Mouse (Mus musculus) kidney, embryonic 15.5 days (tissue): ENCODE results near the gene Csmd2. TPM values are rescaled to one million over a fixed set of nuclear protein-coding genes. Genes with fewer than 3 reads are reported as not detected.
"Not testable (repeated sequence)": the region's sequence is repeated elsewhere in the genome, so short reads cannot be mapped to it uniquely, and the experiment has no call there.

Experiments used
- ATAC-seq: fragments of 200-750 bp; cut with Nextera tagmentation; replicated peaks from 2 replicates; pipeline ENCODE4 v1.8.0; 2017; ENCODE audit warnings: moderate TSS enrichment; ENCODE audit not compliant: low FRiP score
- H3K27ac ChIP-seq: fragments of 300-500 bp; sonication (generic); 2 replicates; pipeline ENCODE4 v1.5.1; 2015; ENCODE audit warnings: mild to moderate bottlenecking, inconsistent platforms
- H3K27me3 ChIP-seq: fragments of 300-500 bp; sonication (generic); 2 replicates; pipeline ENCODE4 v1.6.1; 2015; ENCODE audit warnings: inconsistent platforms
- H3K36me3 ChIP-seq: fragments of 300-500 bp; sonication (generic); 2 replicates; pipeline ENCODE4 v1.6.1; 2015; ENCODE audit warnings: inconsistent platforms
- H3K4me1 ChIP-seq: fragments of 300-500 bp; sonication (generic); 2 replicates; pipeline ENCODE4 v1.6.1; 2015; ENCODE audit warnings: inconsistent platforms
- H3K4me2 ChIP-seq: fragments of 300-500 bp; sonication (generic); 2 replicates; pipeline ENCODE4 v1.6.1; 2015; ENCODE audit warnings: moderate library complexity, mild to moderate bottlenecking, inconsistent platforms
- H3K4me3 ChIP-seq: fragments of 300-500 bp; sonication (generic); replicated peaks from 2 replicates; pipeline ENCODE4 v1.5.1; 2015; ENCODE audit warnings: mild to moderate bottlenecking, inconsistent platforms
- H3K9ac ChIP-seq: fragments of 300-500 bp; sonication (generic); 2 replicates; pipeline ENCODE4 v1.6.1; 2015; ENCODE audit warnings: mild to moderate bottlenecking, inconsistent platforms
- H3K9me3 ChIP-seq: fragments of 300-500 bp; sonication (generic); replicated peaks from 2 replicates; pipeline ENCODE4 v1.6.1; 2016; ENCODE audit warnings: inconsistent platforms
- WGBS: fragments of 180-500 bp; shearing (Covaris S2); methylation state at CpG from one replicate; pipeline ENCODE4 v1.1.7; 2015; ENCODE audit warnings: mixed read lengths; 5-methylcytosine and 5-hydroxymethylcytosine counted together
- polyA plus RNA-seq: library from polyadenylated mRNA; unstranded; fragments of >200 nt; fragmentation: Nextera tagmentation; extraction: Ambion mirVana; gene quantifications from 2 replicates; pipeline ENCODE4 v1.2.1, GENCODE M21; 2015

Csmd2 gene
- polyA plus RNA-seq, 1 experiment from 2014 or later: 0.23 TPM

- not testable (repeated sequence) for H3K4me1 ChIP-seq, H3K36me3 ChIP-seq, H3K9ac ChIP-seq, H3K27ac ChIP-seq, H3K27me3 ChIP-seq, H3K4me2 ChIP-seq, H3K4me3 ChIP-seq, H3K9me3 ChIP-seq, ATAC-seq
- WGBS: 81% methylated on average over 2 of the region's 2 CpGs
Measured at GRCm38 (mm10) chr4:128061274-128061673, 73.6 kb downstream of the Csmd2 start.

GRCm38 (mm10) chr4:128067189-128067588 is 79.5 kb downstream of the Csmd2 start:
- H3K36me3 ChIP-seq: no peaks in the 10 kb centered on the region
- WGBS: 85% methylated on average over 9 of the region's 9 CpGs
- no peak overlapping the region for H3K4me3 ChIP-seq
- no peak for ATAC-seq
- H3K27ac ChIP-seq: no peak overlapping the region
- no peak overlapping the region for H3K4me2 ChIP-seq
- no peak overlapping the region for H3K9ac ChIP-seq
- no peaks in the 10 kb centered on the region for H3K4me1 ChIP-seq
- H3K27me3 ChIP-seq: no peaks in the 10 kb centered on the region
- no peaks in the 10 kb centered on the region for H3K9me3 ChIP-seq

DNA sequence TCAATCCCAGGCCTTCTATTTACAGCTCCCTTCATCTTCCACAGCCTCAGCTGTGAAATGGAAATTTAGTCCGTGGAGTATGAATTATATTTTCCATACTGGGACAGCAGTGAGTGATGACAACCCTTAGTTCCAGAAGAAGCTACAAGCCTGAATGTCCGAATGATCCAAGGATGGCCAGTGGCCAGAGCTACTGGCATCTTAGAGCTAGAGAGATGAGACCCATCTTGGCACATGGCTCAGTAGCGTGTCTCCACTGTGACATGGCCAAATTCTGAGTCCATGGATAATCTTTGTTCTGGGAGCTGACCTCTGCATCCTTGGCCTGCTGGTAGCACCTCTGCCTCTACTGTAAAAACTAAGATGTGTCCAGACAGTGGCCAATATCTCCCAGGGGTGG is 96.8 kb downstream of the Csmd2 start:
- peaks cover 11% of the 10 kb centered on the region; the same call in 1 of the 2 replicates for H3K4me1 ChIP-seq
- no peak overlapping the region for H3K4me2 ChIP-seq
- no peak overlapping the region for H3K4me3 ChIP-seq
- WGBS: 91% methylated on average over 3 of the region's 3 CpGs
- ATAC-seq: no peak
- no peak overlapping the region for H3K27ac ChIP-seq
- H3K9ac ChIP-seq: no peak overlapping the region
- H3K36me3 ChIP-seq: no peaks in the 10 kb centered on the region
- H3K27me3 ChIP-seq: no peaks in the 10 kb centered on the region
- H3K9me3 ChIP-seq: no peaks in the 10 kb centered on the region

DNA sequence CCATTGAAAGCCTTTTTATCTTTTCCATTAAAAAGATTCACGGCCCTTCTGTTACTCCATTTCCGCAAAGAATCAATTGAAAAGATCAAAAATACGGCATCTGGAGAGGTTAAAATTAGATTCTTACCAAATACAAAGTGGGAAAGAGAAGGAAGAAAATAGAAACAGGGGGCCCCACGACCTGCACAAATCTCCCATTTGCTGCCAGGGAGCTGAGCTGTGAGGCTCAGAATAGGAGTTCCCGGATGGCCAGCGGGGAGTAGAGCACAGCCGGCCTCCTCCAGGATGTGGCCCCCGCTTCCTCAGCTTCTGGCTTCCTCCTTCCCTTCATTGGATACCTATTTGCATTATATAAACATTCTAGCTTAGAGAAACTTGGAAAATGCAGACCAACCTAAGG is 97.4 kb downstream of the Csmd2 start:
- Histone ChIP-seq H3K9ac (no peak overlapping the region), H3K9me3 (no peaks in the 10 kb centered on the region), H3K27ac (no peak overlapping the region), H3K4me3 (no peak overlapping the region), H3K4me2 (no peak overlapping the region), H3K4me1 (peaks cover 11% of the 10 kb centered on the region; the same call in 1 of the 2 replicates), H3K27me3 (no peaks in the 10 kb centered on the region), H3K36me3 (no peaks in the 10 kb centered on the region)
- 63% methylated on average over 8 of the region's 8 CpGs for WGBS
- ATAC-seq: no peak

- Histone ChIP-seq H3K9ac (no peak overlapping the region), H3K27ac (no peak overlapping the region), H3K4me1 (peaks cover 11% of the 10 kb centered on the region; the same call in 1 of the 2 replicates), H3K36me3 (no peaks in the 10 kb centered on the region), H3K9me3 (no peaks in the 10 kb centered on the region), H3K4me3 (no peak overlapping the region), H3K4me2 (no peak overlapping the region), H3K27me3 (no peaks in the 10 kb centered on the region)
- no peak for ATAC-seq
- 44% methylated on average over 5 of the region's 5 CpGs for WGBS
Measured at GRCm38 (mm10) chr4:128087147-128087606, 99.5 kb downstream of the Csmd2 start.

GRCm38 (mm10) chr4:128087704-128088103 is 100.0 kb downstream of the Csmd2 start:
- Histone ChIP-seq H3K27ac (no peak overlapping the region), H3K9me3 (no peaks in the 10 kb centered on the region), H3K9ac (no peak overlapping the region), H3K36me3 (no peaks in the 10 kb centered on the region), H3K4me2 (no peak overlapping the region), H3K4me3 (no peak overlapping the region), H3K27me3 (no peaks in the 10 kb centered on the region), H3K4me1 (peaks cover 11% of the 10 kb centered on the region; the same call in 1 of the 2 replicates)
- peak; percentile 82 for ATAC-seq
- 10% methylated on average over 3 of the region's 3 CpGs for whole genome bisulfite sequencing

- no peaks in the 10 kb centered on the region for H3K27me3 ChIP-seq
- peaks cover 11% of the 10 kb centered on the region; the same call in 1 of the 2 replicates for H3K4me1 ChIP-seq
- no peak overlapping the region for H3K4me3 ChIP-seq
- H3K9ac ChIP-seq: no peak overlapping the region
- no peak for ATAC-seq
- H3K4me2 ChIP-seq: no peak overlapping the region
- no peaks in the 10 kb centered on the region for H3K9me3 ChIP-seq
- no peak overlapping the region for H3K27ac ChIP-seq
- H3K36me3 ChIP-seq: no peaks in the 10 kb centered on the region
- 63% methylated on average over 3 of the region's 3 CpGs for WGBS
Measured at GRCm38 (mm10) chr4:128088264-128088663, 100.6 kb downstream of the Csmd2 start.

- no peaks in the 10 kb centered on the region for H3K9me3 ChIP-seq
- H3K27me3 ChIP-seq: no peaks in the 10 kb centered on the region
- peaks cover 11% of the 10 kb centered on the region; the same call in 1 of the 2 replicates for H3K4me1 ChIP-seq
- no peaks in the 10 kb centered on the region for H3K36me3 ChIP-seq
- H3K9ac ChIP-seq: no peak overlapping the region
- H3K4me3 ChIP-seq: no peak overlapping the region
- WGBS: 64% methylated on average over 3 of the region's 3 CpGs
- H3K4me2 ChIP-seq: no peak overlapping the region
- H3K27ac ChIP-seq: no peak overlapping the region
- no peak for ATAC-seq
Measured at GRCm38 (mm10) chr4:128091938-128092337, 104.3 kb downstream of the Csmd2 start.

DNA sequence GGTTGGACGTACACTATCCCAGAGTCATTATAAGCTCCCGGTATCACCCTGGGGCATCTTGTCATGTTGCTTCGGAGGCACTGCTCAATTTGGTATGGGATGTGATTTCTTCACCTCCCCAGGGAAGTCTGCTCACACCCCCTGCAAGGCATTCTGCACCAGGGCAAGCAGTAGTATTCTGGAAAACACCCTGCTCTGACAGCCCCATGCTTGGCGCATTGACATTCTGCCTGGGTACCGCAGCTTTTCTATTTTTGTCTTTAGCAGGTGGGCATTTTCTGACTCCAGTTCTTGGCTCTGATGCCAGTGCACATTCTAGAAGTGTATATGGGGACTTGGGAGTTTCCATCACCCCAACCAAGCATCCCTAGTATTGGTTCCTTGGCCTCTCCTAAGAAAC is 111.9 kb downstream of the Csmd2 start:
- H3K4me1 ChIP-seq: no peaks in the 10 kb centered on the region
- H3K9ac ChIP-seq: no peak overlapping the region
- no peak overlapping the region for H3K4me2 ChIP-seq
- no peak for ATAC-seq
- H3K36me3 ChIP-seq: no peaks in the 10 kb centered on the region
- 94% methylated on average over 5 of the region's 5 CpGs for WGBS
- no peaks in the 10 kb centered on the region for H3K27me3 ChIP-seq
- no peaks in the 10 kb centered on the region for H3K9me3 ChIP-seq
- H3K4me3 ChIP-seq: no peak overlapping the region
- H3K27ac ChIP-seq: no peak overlapping the region

DNA sequence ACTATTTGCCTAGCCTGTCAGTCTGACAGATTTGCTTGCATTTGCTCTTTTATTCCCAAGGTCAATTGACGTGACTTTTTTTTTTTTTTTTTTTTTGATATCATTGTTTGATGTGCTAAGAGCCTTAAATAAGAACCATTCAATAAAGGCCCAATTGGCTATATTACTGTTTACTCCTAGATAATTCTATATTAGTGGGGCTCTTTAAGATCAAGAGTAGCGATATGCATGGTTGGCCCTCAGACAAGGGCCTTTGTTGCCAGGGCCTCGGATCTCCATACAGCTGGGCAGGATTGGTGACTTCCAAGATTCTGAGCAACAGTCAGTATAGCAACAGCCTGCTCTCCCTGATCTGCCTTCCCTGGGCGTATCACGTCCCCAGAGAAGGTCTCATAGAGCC is 112.9 kb downstream of the Csmd2 start:
- Histone ChIP-seq H3K4me3 (no peak overlapping the region), H3K9ac (no peak overlapping the region), H3K27me3 (no peaks in the 10 kb centered on the region), H3K4me1 (no peaks in the 10 kb centered on the region), H3K27ac (no peak overlapping the region), H3K36me3 (no peaks in the 10 kb centered on the region), H3K4me2 (no peak overlapping the region), H3K9me3 (no peaks in the 10 kb centered on the region)
- no peak for ATAC-seq
- 77% methylated on average over 5 of the region's 5 CpGs for WGBS

GRCm38 (mm10) chr4:128116331-128116730 is 128.7 kb downstream of the Csmd2 start:
- ATAC-seq: no peak
- H3K36me3 ChIP-seq: no peaks in the 10 kb centered on the region
- H3K4me2 ChIP-seq: no peak overlapping the region
- H3K9ac ChIP-seq: no peak overlapping the region
- WGBS: 72% methylated on average over 7 of the region's 7 CpGs
- no peaks in the 10 kb centered on the region for H3K4me1 ChIP-seq
- H3K27me3 ChIP-seq: no peaks in the 10 kb centered on the region
- H3K4me3 ChIP-seq: no peak overlapping the region
- no peak overlapping the region for H3K27ac ChIP-seq
- no peaks in the 10 kb centered on the region for H3K9me3 ChIP-seq

- Histone ChIP-seq H3K9me3 (no peaks in the 10 kb centered on the region; the same call in 1 of the 2 replicates), H3K36me3 (no peaks in the 10 kb centered on the region), H3K27ac (no peak overlapping the region), H3K4me1 (no peaks in the 10 kb centered on the region), H3K4me2 (no peak overlapping the region), H3K4me3 (no peak overlapping the region), H3K27me3 (no peaks in the 10 kb centered on the region), H3K9ac (no peak overlapping the region)
- ATAC-seq: no peak
- WGBS: 74% methylated on average over 8 of the region's 8 CpGs
Measured at GRCm38 (mm10) chr4:128123281-128123680, 135.6 kb downstream of the Csmd2 start.

DNA sequence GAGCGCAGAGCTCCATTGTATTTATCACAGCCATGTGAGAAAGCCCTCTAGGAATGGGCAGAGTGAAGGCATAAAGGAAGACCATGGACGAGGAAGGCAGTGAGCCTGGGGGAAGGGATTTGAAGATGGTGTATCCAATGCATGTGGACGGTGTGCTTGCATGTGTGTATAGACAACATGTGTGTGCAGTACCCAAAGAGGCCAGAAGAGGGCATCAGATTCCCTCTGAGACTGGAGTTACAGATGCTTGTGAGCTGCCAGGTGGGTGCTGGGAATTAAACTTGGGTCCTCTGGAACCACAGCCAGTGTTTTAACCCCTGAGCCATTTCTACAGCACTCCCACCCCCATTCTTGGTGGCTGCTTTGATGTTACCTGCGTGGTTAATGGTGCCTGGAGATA is 137.1 kb downstream of the Csmd2 start:
- H3K9ac ChIP-seq: no peak overlapping the region
- no peak for ATAC-seq
- no peaks in the 10 kb centered on the region for H3K36me3 ChIP-seq
- H3K4me1 ChIP-seq: no peaks in the 10 kb centered on the region
- no peak overlapping the region for H3K4me3 ChIP-seq
- H3K4me2 ChIP-seq: no peak overlapping the region
- H3K27me3 ChIP-seq: no peaks in the 10 kb centered on the region
- 89% methylated on average over 4 of the region's 4 CpGs for WGBS
- no peaks in the 10 kb centered on the region; the same call in 1 of the 2 replicates for H3K9me3 ChIP-seq
- no peak overlapping the region for H3K27ac ChIP-seq
